Mouse (Mus musculus) bone marrow, adult 2 months (tissue): ENCODE results near the gene Tmem79.
"Not testable (repeated sequence)": the region's sequence is repeated elsewhere in the genome, so short reads cannot be mapped to it uniquely, and the experiment has no call there.

Experiments used
- CTCF ChIP-seq: fragments of 200-500 bp; IDR thresholded peaks from 2 replicates; pipeline ENCODE4 v1.5.1; 2011; ENCODE audit warnings: low read length, control low read depth; ENCODE audit not compliant: control insufficient read depth, insufficient read depth
- POLR2A ChIP-seq: fragments of 200-500 bp; IDR thresholded peaks from 2 replicates; pipeline ENCODE4 v1.6.1; 2011; ENCODE audit warnings: low read depth, mild to moderate bottlenecking, control low read depth, low read length, borderline replicate concordance; ENCODE audit not compliant: control insufficient read depth

DNA sequence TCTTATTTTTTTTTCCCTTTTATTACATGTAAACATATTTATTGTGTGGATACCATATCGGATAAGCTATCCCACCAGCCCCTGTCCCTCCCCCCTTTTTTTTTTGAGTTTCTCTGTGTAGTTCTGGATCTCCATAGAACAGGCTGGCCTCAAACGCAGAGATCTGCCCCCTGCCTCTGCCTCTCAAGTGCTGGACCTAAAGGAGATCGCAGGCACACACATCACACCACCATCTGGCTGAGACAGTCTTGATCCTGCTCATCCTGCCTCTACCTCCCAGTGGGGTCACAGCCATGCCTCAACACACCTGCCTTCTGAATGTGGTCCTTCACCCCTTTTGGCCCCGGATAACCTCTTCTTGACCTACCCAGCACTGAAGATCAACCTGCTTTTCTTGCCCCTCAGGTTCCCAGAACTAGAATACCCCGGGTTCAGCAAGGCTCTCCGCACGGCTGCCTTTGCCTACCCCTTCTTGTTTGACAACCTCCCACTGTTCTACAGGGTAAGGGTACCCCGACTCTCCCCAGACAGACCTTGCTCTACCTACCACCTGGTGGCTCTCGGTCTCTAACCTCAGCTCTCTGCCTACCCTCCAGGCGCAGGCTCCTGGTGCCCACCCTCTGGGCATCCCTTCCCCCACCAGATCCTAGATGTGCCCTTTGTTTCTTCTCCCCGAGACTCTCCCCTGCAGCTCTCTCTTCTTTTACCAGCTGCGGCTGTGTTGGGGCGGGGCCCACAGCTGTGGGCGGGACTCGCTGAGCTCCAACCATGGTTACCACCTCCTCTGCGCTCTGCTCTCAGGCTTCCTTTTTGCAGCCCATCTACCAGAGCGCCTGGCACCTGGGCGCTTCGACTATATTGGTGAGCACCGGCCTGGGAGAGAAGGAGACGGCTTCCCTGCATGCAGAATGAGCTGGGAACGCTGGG is 45.7 kb upstream of the Tmem79 start:
- TF ChIP-seq POLR2A, CTCF: not testable (repeated sequence)
